Mouse (Mus musculus) bone marrow macrophage, adult 2 months (primary cell): ENCODE measurements around the gene Stim2.

ENCODE experiments used
- CTCF ChIP-seq: IDR thresholded peaks from 2 replicates; pipeline ENCODE4 v1.5.1; 2012; ENCODE audit warnings: low read depth, mild to moderate bottlenecking, low read length, moderate library complexity
- POLR2A ChIP-seq: IDR thresholded peaks from 2 replicates; pipeline ENCODE4 v1.6.1; 2012; ENCODE audit warnings: mild to moderate bottlenecking, low read depth, low read length, borderline replicate concordance

DNA sequence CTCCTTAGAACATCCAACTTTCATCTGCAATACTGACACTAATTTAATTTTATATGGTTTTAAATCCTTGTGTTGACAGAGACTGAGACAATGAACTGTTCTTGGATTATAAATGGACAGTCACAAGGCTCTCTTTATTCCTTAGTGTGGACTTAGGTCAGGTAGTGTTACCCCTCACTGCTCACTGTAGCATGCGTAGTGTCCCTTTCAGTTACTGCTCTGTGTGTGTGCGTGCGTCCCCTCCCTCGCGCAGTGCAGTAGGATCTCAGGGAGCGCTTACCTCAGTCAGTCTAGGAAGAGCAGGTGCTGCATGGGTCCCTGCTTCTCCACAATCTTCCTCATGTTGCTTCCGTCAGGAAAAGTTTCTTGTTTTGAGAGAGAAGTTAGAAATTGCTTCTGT, 43.7 kb downstream of the Stim2 start:
- TF ChIP-seq CTCF, result no peak
- TF ChIP-seq POLR2A, result no peak
